Mouse (Mus musculus) neural tube, embryonic 12.5 days (tissue): Measurements from ENCODE around the gene Slc12a4. TPM values are rescaled to one million over a fixed set of nuclear protein-coding genes. Genes with fewer than 3 reads are reported as not detected.
"Not testable (repeated sequence)": the region's sequence is repeated elsewhere in the genome, so short reads cannot be mapped to it uniquely, and the experiment has no call there.

ENCODE experiments used
- ATAC-seq: fragments of 200-750 bp; cut with Nextera tagmentation; 2 replicates; pipeline ENCODE4 v1.8.0; 2017; ENCODE audit warnings: low read depth, mild to moderate bottlenecking, moderate TSS enrichment, moderate library complexity; ENCODE audit not compliant: low FRiP score
- H3K27ac ChIP-seq: fragments of 300-500 bp; sonication (generic); 2 replicates; pipeline ENCODE4 v1.5.1; 2016
- H3K27me3 ChIP-seq: fragments of 300-500 bp; sonication (generic); replicated peaks from 2 replicates; pipeline ENCODE4 v1.6.1; 2016; ENCODE audit warnings: mild to moderate bottlenecking
- H3K36me3 ChIP-seq: fragments of 300-500 bp; sonication (generic); 2 replicates; pipeline ENCODE4 v1.6.1; 2016; ENCODE audit warnings: mild to moderate bottlenecking
- H3K4me1 ChIP-seq: fragments of 300-500 bp; sonication (generic); 2 replicates; pipeline ENCODE4 v1.6.1; 2016
- H3K4me2 ChIP-seq: fragments of 300-500 bp; sonication (generic); replicated peaks from 2 replicates; pipeline ENCODE4 v1.6.1; 2016; ENCODE audit warnings: mild to moderate bottlenecking
- H3K4me3 ChIP-seq: fragments of 300-500 bp; sonication (generic); 2 replicates; pipeline ENCODE4 v1.5.1; 2016
- H3K9ac ChIP-seq: fragments of 300-500 bp; sonication (generic); 2 replicates; pipeline ENCODE4 v1.6.1; 2016; ENCODE audit warnings: mild to moderate bottlenecking
- H3K9me3 ChIP-seq: fragments of 300-500 bp; sonication (generic); 2 replicates; pipeline ENCODE4 v1.6.1; 2016; ENCODE audit warnings: mild to moderate bottlenecking
- WGBS: fragments of 180-500 bp; shearing (Covaris S2); methylation state at CpG from one replicate; pipeline ENCODE4 v1.1.7; 2016; 5-methylcytosine and 5-hydroxymethylcytosine counted together
- polyA plus RNA-seq: library from polyadenylated mRNA; unstranded; fragments of >200 nt; fragmentation: Nextera tagmentation; extraction: Ambion mirVana; gene quantifications from 2 replicates; pipeline ENCODE4 v1.2.1, GENCODE M21; 2016

Slc12a4 gene
- polyA plus RNA-seq, 1 experiment from 2014 or later, result 13.9 TPM

- H3K27me3 ChIP-seq, result no peaks in the 10 kb centered on the region
- H3K9ac ChIP-seq, result no peak overlapping the region
- H3K4me2 ChIP-seq, result no peak overlapping the region
- no peaks in the 10 kb centered on the region for H3K4me1 ChIP-seq
- no peak overlapping the region for H3K4me3 ChIP-seq
- no peak for ATAC-seq
- no peak overlapping the region for H3K27ac ChIP-seq
- no peaks in the 10 kb centered on the region for H3K9me3 ChIP-seq
- 69% methylated on average over 4 of the region's 4 CpGs for WGBS
- H3K36me3 ChIP-seq, result no peaks in the 10 kb centered on the region
Observed at GRCm38 (mm10) chr8:105993226-105993625, 27.3 kb upstream of the Slc12a4 start.

- Histone ChIP-seq H3K27me3 (no peaks in the 10 kb centered on the region), H3K9me3 (no peaks in the 10 kb centered on the region), H3K36me3 (no peaks in the 10 kb centered on the region), H3K4me3 (no peak overlapping the region), H3K27ac (no peak overlapping the region), H3K4me1 (no peaks in the 10 kb centered on the region), H3K9ac (no peak overlapping the region), H3K4me2 (no peak overlapping the region)
- ATAC-seq, result no peak
- 75% methylated on average over 5 of the region's 5 CpGs for WGBS
Observed at GRCm38 (mm10) chr8:105992499-105992898, 26.6 kb upstream of the Slc12a4 start.

- H3K27ac ChIP-seq, result no peak overlapping the region
- no peak for ATAC-seq
Observed at GRCm38 (mm10) chr8:105991546-105991945, 25.6 kb upstream of the Slc12a4 start.

GRCm38 (mm10) chr8:105990856-105991387, 25.0 kb upstream of the Slc12a4 start, which contains the start of gene Dus2:
Dus2 (plus strand) TSS chr8:105991337.
- 0 out of 2 replicates have a peak within 1 kb of the TSS, but pooled peaks have one; percentile 20 for H3K4me2 ChIP-seq
- peak; percentile 58; the same call in 1 of the 2 replicates for ATAC-seq
- no peaks in the 10 kb centered on the region for H3K36me3 ChIP-seq
- no peak within 1 kb of the TSS for H3K27ac ChIP-seq
- H3K27me3 ChIP-seq, result no peaks in the 10 kb centered on the region
- no peak within 1 kb of the TSS for H3K9ac ChIP-seq
- H3K9me3 ChIP-seq, result no peaks in the 10 kb centered on the region
- H3K4me1 ChIP-seq, result no peaks in the 10 kb centered on the region
- no peak within 1 kb of the TSS for H3K4me3 ChIP-seq
- 10% methylated on average over 15 of the region's 15 CpGs for WGBS

More at GRCm38 (mm10) chr8:105991546-105991945, 25.6 kb upstream of the Slc12a4 start:
- H3K9ac ChIP-seq, result no peak overlapping the region
- no peaks in the 10 kb centered on the region for H3K36me3 ChIP-seq
- H3K9me3 ChIP-seq, result no peaks in the 10 kb centered on the region
- H3K27me3 ChIP-seq, result no peaks in the 10 kb centered on the region
- H3K4me1 ChIP-seq, result no peaks in the 10 kb centered on the region
- 84% methylated on average over 2 of the region's 2 CpGs for WGBS
- H3K4me3 ChIP-seq, result no peak overlapping the region
- H3K4me2 ChIP-seq, result no peak overlapping the region

- Histone ChIP-seq H3K27me3 (no peaks in the 10 kb centered on the region), H3K36me3 (no peaks in the 10 kb centered on the region), H3K4me3 (no peak overlapping the region), H3K9ac (no peak overlapping the region), H3K4me1 (no peaks in the 10 kb centered on the region), H3K4me2 (no peak overlapping the region), H3K9me3 (no peaks in the 10 kb centered on the region), H3K27ac (no peak overlapping the region)
- WGBS, result 88% methylated on average over 11 of the region's 11 CpGs
- ATAC-seq, result no peak
Observed at GRCm38 (mm10) chr8:105988546-105988945, 22.6 kb upstream of the Slc12a4 start.

GRCm38 (mm10) chr8:105983406-105983805, 17.5 kb upstream of the Slc12a4 start:
- not testable (repeated sequence) for H3K4me2 ChIP-seq, H3K36me3 ChIP-seq, H3K4me1 ChIP-seq, H3K27ac ChIP-seq, H3K9me3 ChIP-seq, H3K27me3 ChIP-seq, ATAC-seq, H3K4me3 ChIP-seq, H3K9ac ChIP-seq
- WGBS, result 82% methylated on average over 11 of the region's 11 CpGs

GRCm38 (mm10) chr8:105981146-105981545, 15.2 kb upstream of the Slc12a4 start:
- Histone ChIP-seq H3K4me2 (no peak overlapping the region), H3K9ac (no peak overlapping the region), H3K27ac (no peak overlapping the region), H3K4me1 (no peaks in the 10 kb centered on the region), H3K9me3 (no peaks in the 10 kb centered on the region), H3K4me3 (no peak overlapping the region), H3K36me3 (no peaks in the 10 kb centered on the region), H3K27me3 (no peaks in the 10 kb centered on the region)
- 88% methylated on average over 1 of the region's 1 CpGs for WGBS
- no peak for ATAC-seq

- H3K4me2 ChIP-seq, result no peak within 1 kb of the TSS
- no peaks in the 10 kb centered on the region for H3K9me3 ChIP-seq
- no peaks in the 10 kb centered on the region for H3K27me3 ChIP-seq
- H3K4me1 ChIP-seq, result no peaks in the 10 kb centered on the region
- H3K9ac ChIP-seq, result no peak within 1 kb of the TSS
- ATAC-seq, result no peak
- H3K4me3 ChIP-seq, result no peak within 1 kb of the TSS
- WGBS, result 90% methylated on average over 15 of the region's 15 CpGs
- H3K36me3 ChIP-seq, result no peaks in the 10 kb centered on the region
- H3K27ac ChIP-seq, result no peak within 1 kb of the TSS
Observed at GRCm38 (mm10) chr8:105979325-105979724, 13.4 kb upstream of the Slc12a4 start, which contains the start of gene Dpep3. Dpep3 (minus strand) TSS chr8:105979429.

- no peak overlapping the region for H3K4me3 ChIP-seq
- no peak overlapping the region for H3K27ac ChIP-seq
- H3K9ac ChIP-seq, result no peak overlapping the region
- WGBS, result 72% methylated on average over 7 of the region's 7 CpGs
- H3K36me3 ChIP-seq, result no peaks in the 10 kb centered on the region
- no peaks in the 10 kb centered on the region for H3K4me1 ChIP-seq
- no peak for ATAC-seq
- no peaks in the 10 kb centered on the region for H3K27me3 ChIP-seq
- no peaks in the 10 kb centered on the region for H3K9me3 ChIP-seq
- no peak overlapping the region for H3K4me2 ChIP-seq
Observed at GRCm38 (mm10) chr8:105975363-105975762, 9.5 kb upstream of the Slc12a4 start.

GRCm38 (mm10) chr8:105971019-105971720, 5.3 kb upstream of the Slc12a4 start:
- no peak overlapping the region for H3K4me3 ChIP-seq
- H3K27me3 ChIP-seq, result peaks cover 16% of the 10 kb centered on the region
- no peak for ATAC-seq
- no peaks in the 10 kb centered on the region for H3K36me3 ChIP-seq
- no peak overlapping the region for H3K9ac ChIP-seq
- no peak overlapping the region for H3K4me2 ChIP-seq
- no peaks in the 10 kb centered on the region for H3K9me3 ChIP-seq
- no peak overlapping the region for H3K27ac ChIP-seq
- 67% methylated on average over 8 of the region's 8 CpGs for WGBS
- no peaks in the 10 kb centered on the region for H3K4me1 ChIP-seq

GRCm38 (mm10) chr8:105969367-105969766, 3.5 kb upstream of the Slc12a4 start:
- peaks cover 34% of the 10 kb centered on the region for H3K27me3 ChIP-seq
- no peaks in the 10 kb centered on the region for H3K36me3 ChIP-seq
- no peak overlapping the region for H3K9ac ChIP-seq
- H3K27ac ChIP-seq, result no peak overlapping the region
- H3K4me1 ChIP-seq, result peaks cover 7% of the 10 kb centered on the region; the same call in 1 of the 2 replicates
- H3K9me3 ChIP-seq, result no peaks in the 10 kb centered on the region
- H3K4me3 ChIP-seq, result no peak overlapping the region
- WGBS, result 84% methylated on average over 1 of the region's 1 CpGs
- ATAC-seq, result no peak
- no peak overlapping the region for H3K4me2 ChIP-seq

GRCm38 (mm10) chr8:105966692-105967311, 905 bp upstream of the Slc12a4 start:
- H3K36me3 ChIP-seq, result no peaks in the 10 kb centered on the region
- 6% methylated on average over 19 of the region's 19 CpGs for WGBS
- peaks cover 38% of the 10 kb centered on the region for H3K27me3 ChIP-seq
- peaks cover 7% of the 10 kb centered on the region; the same call in 1 of the 2 replicates for H3K4me1 ChIP-seq
- H3K4me2 ChIP-seq, result peak overlapping the region; percentile 74
- no peak overlapping the region for H3K27ac ChIP-seq
- no peak overlapping the region for H3K9ac ChIP-seq
- no peak for ATAC-seq
- no peaks in the 10 kb centered on the region for H3K9me3 ChIP-seq
- H3K4me3 ChIP-seq, result no peak overlapping the region
